Comparison of ENCODE assay signal across 8 mouse cellular contexts in genomic region chr9:41950991-41951451, GRCm38 (mm10).
DNase-seq lines count a peak whose midpoint lies in the region; ATAC-seq lines count a peak whose summit lies in the region.

No protein-coding gene starts in this region.

- H3K4me2 ChIP-seq in intestine, embryonic 16.5 days (ENCODE audit: low read depth, low read length), result peak overlapping the region; percentile 65

- under 1% methylated on average over 21 of the region's 21 CpGs for WGBS in intestine, embryonic 16.5 days
- under 1% methylated on average over 21 of the region's 21 CpGs for WGBS in midbrain, embryonic 10.5 days

- H3K9ac ChIP-seq in intestine, embryonic 16.5 days (ENCODE audit: low read depth, low read length), result peak overlapping the region; percentile 61

- peak overlapping the region; percentile 80 for H3K27ac ChIP-seq in intestine, embryonic 16.5 days (ENCODE audit: low read length)
- H3K27ac ChIP-seq in midbrain, embryonic 10.5 days (replicated peaks), result peak overlapping the region; percentile 92

- intact Hi-C loops in left cerebral cortex, postnatal 36 days (cut with DNase I), result loop anchor here (1.0 to 5.0 kb wide), 5 partner anchors 60 to 574 kb away; no protein-coding TSS in a partner anchor

- DNase-seq in adrenal gland, adult 18-20 months (ENCODE audit: low spot score in 2 of 2), result peak; percentile 87 to 89
- peak; percentile 95 for DNase-seq in embryo, embryonic 10.5 days (ENCODE audit: low spot score)
- DNase-seq in gastrocnemius, postnatal 4 days (ENCODE audit: low spot score in 2 of 2), result peak; percentile 88 to 90
- peak; percentile 89 to 91 for DNase-seq in left cerebral cortex, postnatal 36 days (ENCODE audit: low spot score in 2 of 2)
- peak; percentile 89 for DNase-seq in midbrain, embryonic 10.5 days (ENCODE audit: low spot score)
- DNase-seq in right cerebral cortex, postnatal 4 days, result peak; percentile 92
- DNase-seq in yolk sac, embryonic 10.5 days (ENCODE audit: low spot score), result peak; percentile 81

- no peaks in the 10 kb centered on the region for H3K9me3 ChIP-seq in intestine, embryonic 16.5 days (ENCODE audit: control insufficient read depth, low read length)
- no peaks in the 10 kb centered on the region for H3K9me3 ChIP-seq in midbrain, embryonic 10.5 days (replicated peaks)

- ATAC-seq in intestine, embryonic 16.5 days, result peak; percentile 78

- no peaks in the 10 kb centered on the region for H3K36me3 ChIP-seq in intestine, embryonic 16.5 days (ENCODE audit: control insufficient read depth, insufficient read depth, low read length)
- no peaks in the 10 kb centered on the region for H3K36me3 ChIP-seq in midbrain, embryonic 10.5 days

- peak overlapping the region; percentile 48 for H3K4me3 ChIP-seq in intestine, embryonic 16.5 days (ENCODE audit: low read length)
- H3K4me3 ChIP-seq in midbrain, embryonic 10.5 days, result peak overlapping the region; percentile 55

- H3K4me1 ChIP-seq in intestine, embryonic 16.5 days (ENCODE audit: control insufficient read depth, insufficient read depth, low read length), result peaks cover 22% of the 10 kb centered on the region
- H3K4me1 ChIP-seq in midbrain, embryonic 10.5 days, result peaks cover 54% of the 10 kb centered on the region

- H3K27me3 ChIP-seq in intestine, embryonic 16.5 days (replicated peaks; ENCODE audit: control insufficient read depth, insufficient read depth, low read length), result 0 out of 2 replicates have a peak, but pooled peaks cover 2% of the 10 kb centered on the region
- H3K27me3 ChIP-seq in midbrain, embryonic 10.5 days (ENCODE audit: low read depth, poor library complexity, severe bottlenecking), result no peaks in the 10 kb centered on the region; the same call in 1 of the 2 replicates

Comparison
In these comparisons a context has a peak if more than half of its experiments do, and no peak if none do; other contexts are left out.
1. Peak in every context shown above with its lines: DNase-seq, ATAC-seq, H3K4me3 ChIP-seq and H3K27ac ChIP-seq.